Mouse (Mus musculus) liver, embryonic 14.5 days (tissue): ENCODE results near the gene Chmp2a.

Experiments
- CTCF ChIP-seq: IDR thresholded peaks from 2 replicates; pipeline ENCODE4 v1.5.1; 2016; ENCODE audit warnings: antibody characterized with exemption, low read depth, control low read depth
- EP300 ChIP-seq: IDR thresholded peaks from 2 replicates; pipeline ENCODE4 v1.6.1; 2016; ENCODE audit warnings: antibody characterized with exemption, low read depth

GRCm38 (mm10) chr7:13042511-13042910 lies 7.9 kb upstream of the Chmp2a start:
- no peak for TF ChIP-seq CTCF
- TF ChIP-seq EP300 = no peak
